Mouse (Mus musculus) lung, adult 2 months (tissue): ENCODE measurements around the gene Midn. TPM values are rescaled to one million over a fixed set of nuclear protein-coding genes. Genes with fewer than 3 reads are reported as not detected.

Experiments used
- DNase-seq: peaks from one replicate; pipeline ENCODE4 v3.0.0; 2022
- H3K4me1 ChIP-seq: fragments of 200-500 bp; 2 replicates; pipeline ENCODE4 v1.6.1; 2011; ENCODE audit warnings: low read length; ENCODE audit not compliant: control insufficient read depth, insufficient read depth
- H3K4me3 ChIP-seq: fragments of 200-500 bp; replicated peaks from 2 replicates; pipeline ENCODE3; 2011; ENCODE audit warnings: low read depth, mild to moderate bottlenecking, control low read depth, low read length; ENCODE audit errors: extremely low read depth
- CTCF ChIP-seq: fragments of 200-500 bp; IDR thresholded peaks from 2 replicates; pipeline ENCODE4 v1.5.1; 2011; ENCODE audit warnings: mild to moderate bottlenecking, low read length, control low read depth; ENCODE audit not compliant: insufficient read depth
- POLR2A ChIP-seq: fragments of 200-500 bp; IDR thresholded peaks from 2 replicates; pipeline ENCODE4 v1.6.1; 2011; ENCODE audit warnings: low read depth, mild to moderate bottlenecking, control low read depth, low read length, borderline replicate concordance; ENCODE audit errors: extremely low read depth
- WGBS: fragments of 180-500 bp; shearing (Covaris S2); methylation state at CpG from one replicate; pipeline ENCODE4 v1.1.7; 2018; 5-methylcytosine and 5-hydroxymethylcytosine counted together
- polyA plus RNA-seq: library from polyadenylated mRNA; depleted of rRNA; stranded (reverse); fragments of >200 nt; gene quantifications from 2 replicates; pipeline ENCODE4 v1.2.3, GENCODE M21; 2012

The Midn gene
- polyA plus RNA-seq, 1 experiment, result 110 TPM

DNA sequence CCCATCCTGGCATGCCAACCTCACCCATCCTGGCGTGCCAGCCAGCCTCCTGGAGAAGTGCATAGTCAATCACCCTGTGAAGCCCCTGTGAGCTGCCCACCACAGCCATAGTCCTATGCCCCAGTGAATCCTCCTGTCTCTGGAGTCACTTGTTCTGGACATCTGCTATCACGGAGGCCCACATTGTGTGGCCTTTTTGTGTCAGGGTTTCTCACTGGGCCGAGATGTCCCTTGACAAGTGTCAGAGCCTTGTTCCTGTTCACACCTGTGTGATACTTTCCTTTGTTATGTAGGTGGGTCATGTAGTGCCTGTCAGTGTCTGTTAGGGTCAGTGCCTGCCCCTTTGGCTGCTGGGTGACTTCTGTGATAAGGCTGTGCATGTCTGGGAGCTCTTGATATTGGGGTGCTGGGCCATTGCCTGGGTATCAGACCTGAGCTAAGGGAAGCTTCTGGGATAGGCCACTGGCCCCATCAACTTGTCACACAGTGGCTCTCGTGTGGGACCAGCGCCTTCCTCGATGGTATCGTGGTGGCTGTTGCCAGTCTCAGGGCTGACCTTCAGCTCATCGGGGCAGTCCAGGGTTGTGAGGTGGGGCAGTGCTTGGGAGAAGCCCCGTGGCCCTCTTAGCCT lies 24.0 kb upstream of the Midn start:
- 82% methylated on average over 9 of the region's 9 CpGs for WGBS
- TF ChIP-seq CTCF (no peak), POLR2A (no peak)
- H3K4me3 ChIP-seq, result no peak overlapping the region
- no peak for DNase-seq
- H3K4me1 ChIP-seq, result no peaks in the 10 kb centered on the region

DNA sequence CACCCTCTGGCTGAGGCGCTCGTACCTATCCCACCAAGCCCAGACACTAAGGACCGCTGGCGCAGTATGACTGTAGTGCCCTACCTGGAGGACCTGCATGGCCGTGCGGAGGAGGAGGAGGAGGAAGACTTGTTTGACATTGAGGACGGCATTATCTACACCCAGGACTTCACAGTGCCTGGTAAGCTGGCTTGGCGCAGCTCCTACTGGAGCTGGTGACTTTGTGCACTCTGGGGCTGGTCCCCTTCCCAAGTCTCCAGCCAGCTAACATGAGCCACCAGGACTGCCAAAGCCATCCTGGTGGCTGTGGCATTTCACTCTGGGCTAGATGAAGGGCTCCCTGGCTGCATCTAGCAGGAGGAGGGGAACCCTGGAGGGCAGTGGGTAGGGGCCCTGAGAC lies 20.2 kb upstream of the Midn start:
- H3K4me3 ChIP-seq, result no peak overlapping the region
- no peak for TF ChIP-seq POLR2A
- no peak for TF ChIP-seq CTCF
- no peaks in the 10 kb centered on the region for H3K4me1 ChIP-seq
- DNase-seq, result no peak
- WGBS, result 95% methylated on average over 8 of the region's 8 CpGs

DNA sequence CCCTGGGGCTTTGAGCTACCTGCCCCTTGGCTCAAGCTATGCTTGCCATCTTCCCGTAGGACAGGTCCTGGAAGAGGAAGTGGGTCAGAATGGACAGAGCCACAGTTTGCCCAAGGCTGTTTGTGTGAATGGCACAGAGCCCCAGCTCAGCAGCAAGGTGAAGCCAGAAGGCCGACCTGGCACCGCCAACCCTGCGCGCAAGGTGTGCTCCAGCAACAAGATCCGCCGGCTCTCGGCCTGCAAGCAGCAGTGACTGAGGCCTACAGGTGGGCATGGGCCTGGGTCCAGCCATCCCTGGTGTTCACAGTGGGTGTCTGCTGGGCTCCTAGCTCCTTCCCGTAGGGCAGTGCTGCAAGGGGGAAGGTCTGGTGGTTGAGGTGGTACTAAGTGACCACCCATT lies 18.2 kb upstream of the Midn start:
- no peak for TF ChIP-seq POLR2A
- TF ChIP-seq CTCF, result no peak
- 84% methylated on average over 9 of the region's 9 CpGs for WGBS
- no peak overlapping the region for H3K4me3 ChIP-seq
- H3K4me1 ChIP-seq, result no peaks in the 10 kb centered on the region
- no peak for DNase-seq

DNA sequence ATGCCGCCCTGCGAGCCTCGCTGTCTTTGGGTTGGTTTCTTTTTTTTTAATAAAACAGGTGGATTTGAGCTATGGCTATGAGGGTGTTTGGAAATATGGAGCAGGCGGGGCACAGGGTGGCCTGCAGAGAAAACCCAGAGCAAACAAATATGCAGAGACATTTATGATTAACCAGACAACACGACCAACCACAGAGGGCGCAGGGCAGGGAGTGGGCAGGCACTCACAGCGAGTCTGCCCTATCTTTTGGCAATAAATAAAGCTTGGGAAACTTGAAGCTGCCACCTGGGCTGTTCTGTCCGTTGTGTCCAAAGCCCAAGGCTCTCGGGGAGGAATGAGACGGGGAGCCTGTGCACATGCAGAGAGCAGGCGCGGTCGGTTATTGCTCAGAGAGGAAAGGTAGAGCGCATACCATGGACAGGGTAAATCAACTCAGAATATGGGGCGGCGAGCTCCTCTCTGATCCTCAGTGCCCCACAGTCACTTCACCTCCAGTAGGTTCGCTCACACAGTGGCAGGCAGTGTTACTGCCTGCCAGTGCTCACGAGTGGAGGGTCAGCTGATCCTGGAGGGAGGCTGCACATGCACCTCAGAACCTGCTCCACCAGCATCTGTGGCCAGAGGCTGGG lies 17.6 kb upstream of the Midn start:
- no peaks in the 10 kb centered on the region for H3K4me1 ChIP-seq
- WGBS, result 72% methylated on average over 18 of the region's 18 CpGs
- H3K4me3 ChIP-seq, result no peak overlapping the region
- TF ChIP-seq POLR2A, result no peak
- no peak for TF ChIP-seq CTCF
- no peak for DNase-seq

DNA sequence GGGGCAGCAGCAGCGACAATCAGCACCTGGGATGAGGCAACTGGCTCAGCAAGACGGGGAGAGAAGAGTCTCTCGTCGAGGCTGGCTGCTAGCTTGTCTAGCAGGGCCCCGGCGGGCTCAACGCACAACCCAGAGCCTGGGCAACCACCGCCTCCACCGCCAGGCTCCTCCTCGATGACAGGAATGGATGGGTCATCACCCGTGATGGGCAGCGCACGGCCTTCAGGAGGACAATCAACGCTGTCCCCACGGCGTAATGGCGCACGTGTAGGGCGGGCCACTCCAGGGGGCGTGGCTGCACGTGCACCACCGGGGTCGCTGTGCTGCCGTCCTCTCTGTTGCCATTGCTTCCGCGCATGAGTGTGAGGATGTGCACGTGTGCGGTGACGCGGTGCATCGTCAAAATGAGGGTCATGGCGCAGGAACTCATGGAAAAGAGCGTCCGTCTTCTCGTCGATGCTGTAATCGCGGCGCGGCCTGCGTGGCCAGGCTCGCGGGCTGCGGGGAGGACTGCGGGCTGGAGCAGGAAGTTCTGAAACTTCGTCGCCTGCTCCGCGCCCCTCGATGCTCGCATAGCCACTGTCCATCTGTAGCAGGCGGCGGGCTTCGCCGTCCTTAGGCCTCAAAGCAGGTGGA lies 16.6 kb upstream of the Midn start:
- Histone ChIP-seq H3K4me3 (no peak overlapping the region), H3K4me1 (no peaks in the 10 kb centered on the region)
- TF ChIP-seq CTCF (no peak), POLR2A (no peak)
- DNase-seq, result no peak
- 52% methylated on average over 55 of the region's 55 CpGs for WGBS

- DNase-seq, result no peak
These were observed 16.1 kb upstream of the Midn start for GRCm38 (mm10) chr10:80131952-80132350.

GRCm38 (mm10) chr10:80133226-80133849 lies 14.7 kb upstream of the Midn start:
- TF ChIP-seq CTCF (no peak), POLR2A (no peak)
- peaks cover under 1% of the 10 kb centered on the region; the same call in 1 of the 2 replicates for H3K4me1 ChIP-seq

More at GRCm38 (mm10) chr10:80131952-80132350, 16.1 kb upstream of the Midn start:
- no peak for TF ChIP-seq CTCF
- no peak for TF ChIP-seq POLR2A
- no peaks in the 10 kb centered on the region for H3K4me1 ChIP-seq
- no peak overlapping the region for H3K4me3 ChIP-seq
- 80% methylated on average over 27 of the region's 27 CpGs for WGBS

DNA sequence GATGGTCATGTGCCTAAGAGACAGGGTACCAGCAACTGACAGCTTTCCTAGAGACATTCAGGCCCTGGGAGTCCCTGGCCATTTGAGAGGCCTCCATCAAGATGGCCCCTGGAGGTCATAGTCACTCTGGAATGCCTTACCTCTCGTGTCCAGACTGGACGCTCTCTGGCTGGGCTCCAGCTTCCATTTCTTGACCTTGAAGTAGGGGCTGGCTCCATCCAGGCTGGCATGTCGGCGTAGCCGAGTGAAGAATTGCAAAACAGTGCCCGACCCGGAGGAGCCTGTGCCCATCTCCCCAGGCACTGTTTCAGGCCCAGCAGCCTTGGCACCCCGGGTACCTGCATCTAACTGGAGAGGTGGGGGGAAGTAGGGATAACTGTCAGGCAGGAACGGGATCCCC lies 13.7 kb upstream of the Midn start:
- Histone ChIP-seq H3K4me3 (no peak overlapping the region), H3K4me1 (peaks cover 4% of the 10 kb centered on the region; the same call in 1 of the 2 replicates)
- TF ChIP-seq POLR2A (no peak), CTCF (no peak)
- WGBS, result 61% methylated on average over 9 of the region's 9 CpGs
- DNase-seq, result no peak

More at GRCm38 (mm10) chr10:80133226-80133849, 14.7 kb upstream of the Midn start:
- 38% methylated on average over 8 of the region's 8 CpGs for WGBS
- H3K4me3 ChIP-seq, result no peak overlapping the region
- no peak for DNase-seq

DNA sequence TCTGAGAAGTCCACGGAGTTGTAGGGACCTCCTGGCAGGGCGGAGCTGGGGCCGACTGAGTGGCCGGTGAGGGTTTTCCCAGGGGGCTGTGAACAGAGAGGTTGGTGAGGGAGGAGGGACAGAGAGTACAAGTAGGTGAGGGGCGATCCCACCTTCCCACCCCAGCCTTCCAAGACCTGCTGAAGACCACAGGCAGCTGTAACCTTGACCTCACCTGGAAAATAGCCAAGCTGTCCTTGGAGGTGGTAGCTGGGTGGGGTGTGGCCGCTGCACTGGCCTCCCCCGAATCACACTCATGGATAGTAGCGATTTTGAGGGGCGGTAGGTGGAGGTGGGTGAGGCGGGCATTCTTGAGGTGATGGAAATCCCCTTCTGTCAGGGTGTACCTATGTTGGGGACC lies 12.9 kb upstream of the Midn start:
- Histone ChIP-seq H3K4me1 (peaks cover 4% of the 10 kb centered on the region; the same call in 1 of the 2 replicates), H3K4me3 (no peak overlapping the region)
- no peak for DNase-seq
- TF ChIP-seq POLR2A, result no peak
- TF ChIP-seq CTCF, result no peak
- WGBS, result 82% methylated on average over 10 of the region's 10 CpGs
